Mouse (Mus musculus): Measurements from ENCODE around the gene Mllt1.

DNA sequence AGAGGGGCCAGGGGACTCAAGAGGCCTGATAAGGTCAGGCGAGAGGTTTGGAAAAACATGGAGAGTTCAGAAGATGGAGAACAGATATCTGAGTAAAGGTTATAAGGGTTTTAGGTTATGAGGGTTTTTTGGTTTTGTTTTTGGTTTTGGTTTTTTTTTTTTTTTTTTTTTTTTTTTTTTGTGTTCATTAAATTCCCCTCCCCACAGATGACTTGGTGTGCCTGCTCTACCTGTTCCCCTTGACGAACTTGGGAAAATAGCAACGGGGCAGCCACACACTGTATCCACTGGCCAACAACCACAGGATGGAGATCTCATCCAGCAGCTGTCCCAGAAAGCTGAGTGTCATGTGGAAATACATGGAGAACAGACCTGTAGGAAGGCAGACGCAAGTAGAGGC is 23.5 kb upstream of the Mllt1 start:
- TF ChIP-seq CTCF (IDR thresholded peaks at IDR 0.05; ENCODE audit: borderline replicate concordance, insufficient read depth, low read length) (no peak), POLR2A (IDR thresholded peaks at IDR 0.05; ENCODE audit: low read depth, low read length) (no peak)
